Mouse (Mus musculus) megakaryocyte-erythroid progenitor cell, adult 5-6 weeks (primary cell): ENCODE measurements at regions not wholly inside any gene's neighbourhood (a gene's known extent, or its start where the extent isn't known, plus 50 kb on each side); places are given as distances from the start of the nearest gene placed in this dataset.

Experiments
- ATAC-seq: replicated peaks from 2 replicates; pipeline ENCODE4 v1.8.0; 2016; ENCODE audit warnings: mild to moderate bottlenecking, inconsistent platforms; ENCODE audit not compliant: severe bottlenecking, poor library complexity, low FRiP score, low TSS enrichment

- ATAC-seq = no peak
These were observed 478.8 kb downstream of the Slitrk6 start for GRCm38 (mm10) chr14:110276192-110276591.

GRCm38 (mm10) chr14:110271270-110271669 is 483.7 kb downstream of the Slitrk6 start:
- no peak for ATAC-seq

- ATAC-seq = no peak
These were observed 510.5 kb downstream of the Slitrk6 start for GRCm38 (mm10) chr14:110244466-110244865.

GRCm38 (mm10) chr14:110243549-110243948 is 511.4 kb downstream of the Slitrk6 start:
- ATAC-seq = no peak

- ATAC-seq = no peak
These were observed 516.1 kb downstream of the Slitrk6 start for GRCm38 (mm10) chr14:110238800-110239199.

- no peak for ATAC-seq
These were observed 530.1 kb downstream of the Slitrk6 start for GRCm38 (mm10) chr14:110224678-110225446.

GRCm38 (mm10) chr14:110190987-110191607 is 563.9 kb downstream of the Slitrk6 start:
- ATAC-seq = no peak

- ATAC-seq = no peak
These were observed 564.5 kb downstream of the Slitrk6 start for GRCm38 (mm10) chr14:110190471-110190870.

GRCm38 (mm10) chr14:110179166-110179565 is 575.8 kb downstream of the Slitrk6 start:
- no peak for ATAC-seq

GRCm38 (mm10) chr14:110171162-110172117 is 583.5 kb downstream of the Slitrk6 start:
- ATAC-seq = no peak

GRCm38 (mm10) chr14:110168632-110169031 is 586.3 kb downstream of the Slitrk6 start:
- no peak for ATAC-seq

GRCm38 (mm10) chr14:110128265-110128664 is 626.7 kb downstream of the Slitrk6 start:
- ATAC-seq = no peak

GRCm38 (mm10) chr14:110125936-110126710 is 628.8 kb downstream of the Slitrk6 start:
- no peak for ATAC-seq

GRCm38 (mm10) chr14:110122710-110123109 is 632.2 kb downstream of the Slitrk6 start:
- no peak for ATAC-seq

- no peak for ATAC-seq
These were observed 639.4 kb downstream of the Slitrk6 start for GRCm38 (mm10) chr14:110115578-110115977.

GRCm38 (mm10) chr14:110100852-110101251 is 654.1 kb downstream of the Slitrk6 start:
- no peak for ATAC-seq

GRCm38 (mm10) chr14:110078351-110078750 is 676.6 kb downstream of the Slitrk6 start:
- ATAC-seq = no peak

- ATAC-seq = no peak
These were observed 707.2 kb downstream of the Slitrk6 start for GRCm38 (mm10) chr14:110047748-110048147.

GRCm38 (mm10) chr14:110043211-110043610 is 711.7 kb downstream of the Slitrk6 start:
- ATAC-seq = no peak
